Mouse (Mus musculus): ENCODE measurements around the gene Rgs6. TPM values are rescaled to one million over a fixed set of nuclear protein-coding genes. Genes with fewer than 3 reads are reported as not detected.
A peak's percentile ranks its signal among the peaks of the same experiment; 100 is the strongest.

Rgs6 gene
- total RNA-seq, 2 experiments from 2014 or later = 13.7 to 15.8 TPM

DNA sequence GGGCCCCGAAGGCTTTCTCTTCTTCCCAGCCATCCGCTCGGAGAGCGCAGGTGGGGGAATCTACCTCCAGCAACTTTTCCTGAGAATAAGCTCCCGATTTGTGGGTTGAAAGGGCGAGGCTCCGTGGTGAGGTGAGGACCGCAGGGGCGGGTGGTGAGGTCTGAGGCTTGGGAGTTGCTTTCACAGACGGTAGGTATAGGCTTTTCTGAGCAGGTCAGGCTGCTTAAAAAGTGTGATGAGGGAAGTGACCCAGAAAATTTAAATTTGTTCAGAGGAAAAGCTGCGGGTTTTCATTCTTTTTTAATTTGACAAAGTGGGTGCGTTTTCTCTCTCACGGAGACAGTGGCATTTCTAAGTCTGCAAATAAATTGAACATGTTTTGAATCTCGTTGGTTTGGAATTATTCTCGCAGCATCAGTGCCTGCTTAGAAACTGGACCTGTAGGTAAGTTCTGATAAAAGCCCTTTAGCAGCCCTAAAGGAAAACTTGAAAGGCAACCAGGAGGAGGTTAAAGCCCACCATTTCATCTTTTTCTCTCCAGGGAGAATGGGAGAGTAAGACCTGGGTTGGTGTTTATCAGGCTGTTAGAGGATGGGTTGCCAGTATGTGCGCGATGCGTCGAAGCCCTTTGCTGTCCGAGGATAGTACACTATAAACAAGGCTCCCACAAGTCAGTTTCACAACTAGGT is 29.7 kb downstream of the Rgs6 start:
- no peak for DNase-seq
- intact Hi-C loops (cut with DNase I) = loop anchor here (10.0 kb wide), 2 partner anchors 327 to 397 kb away; no protein-coding TSS in a partner anchor

DNA sequence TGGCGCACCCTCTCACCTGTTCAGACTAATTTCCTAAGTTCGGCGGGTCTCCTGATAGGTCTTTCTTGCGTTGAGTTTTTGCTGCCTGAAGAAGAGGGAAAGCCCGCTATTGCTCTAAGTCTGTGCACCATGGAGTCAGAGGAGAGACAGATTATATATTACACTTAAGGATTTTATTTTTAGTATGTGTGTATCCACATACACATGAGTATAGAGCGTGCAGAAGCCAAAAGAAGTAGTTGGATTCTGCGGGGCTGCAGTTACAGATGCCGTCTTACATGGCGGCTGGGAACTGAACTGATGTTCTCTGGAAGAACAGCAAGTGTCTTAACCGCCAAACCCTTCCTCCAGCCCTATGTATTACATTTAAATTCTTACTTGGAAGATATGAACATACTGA is 52.3 kb downstream of the Rgs6 start:
- DNase-seq = no peak
- intact Hi-C loops (cut with DNase I) = no loop called here

DNA sequence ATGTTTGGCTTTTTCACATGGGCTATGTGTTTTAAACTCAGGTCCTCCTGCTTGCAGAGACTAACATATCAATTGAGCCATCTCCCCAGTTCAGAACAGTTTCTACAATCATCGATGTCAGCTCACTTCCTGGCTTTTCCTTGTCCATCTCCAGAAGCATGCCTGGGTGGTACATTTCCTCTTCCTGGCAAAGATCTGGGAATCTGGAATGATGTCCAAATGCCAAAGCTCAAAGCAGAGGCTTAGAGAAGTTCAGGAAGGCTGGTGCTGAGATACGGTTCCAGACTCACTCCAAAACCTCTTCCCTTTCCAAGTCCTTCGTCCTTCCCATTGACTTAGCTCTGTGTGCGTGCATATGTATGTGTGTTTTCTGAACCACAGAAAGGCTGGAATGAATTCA is 59.8 kb downstream of the Rgs6 start:
- DNase-seq = no peak
- intact Hi-C loops (cut with DNase I) = no loop called here

DNA sequence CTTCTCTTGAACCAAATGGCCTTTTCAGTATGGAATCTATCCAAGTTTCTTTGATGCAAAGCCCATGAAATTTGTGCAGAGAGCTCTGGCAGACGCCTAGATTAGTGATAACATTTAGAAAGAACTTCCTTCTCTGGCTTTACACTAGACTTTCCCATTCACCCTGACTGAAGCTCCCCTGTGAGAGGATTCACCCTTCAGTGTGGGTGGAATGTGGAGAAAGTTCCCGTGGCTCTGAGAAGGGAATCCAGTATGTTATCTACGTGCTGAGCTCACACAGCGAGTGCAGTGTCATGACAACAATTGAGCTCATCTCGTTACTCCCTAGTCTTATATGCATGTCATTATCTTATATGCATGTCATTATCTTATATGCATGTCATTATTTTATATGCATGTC is 61.9 kb downstream of the Rgs6 start:
- no peak for DNase-seq
- intact Hi-C loops (cut with DNase I) = no loop called here

DNA sequence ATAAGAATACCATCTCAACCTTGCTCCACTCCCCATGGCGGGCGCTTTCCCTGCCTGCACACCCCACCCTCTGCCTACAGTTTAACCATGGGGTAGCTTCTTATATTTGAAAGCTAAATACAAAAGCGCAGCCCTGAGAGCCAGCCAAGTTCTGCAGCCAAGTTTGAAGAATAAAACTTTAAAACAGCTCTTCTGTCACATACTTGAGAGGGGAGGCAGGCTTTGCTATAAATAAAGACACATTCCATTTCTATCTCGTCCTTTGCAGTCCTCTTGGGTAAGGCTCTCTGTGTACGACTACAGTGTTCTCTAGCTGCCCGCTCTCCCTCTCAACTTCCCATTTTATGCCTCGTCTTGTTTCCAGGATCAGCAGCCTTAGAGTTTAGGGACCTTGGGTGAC is 76.5 kb downstream of the Rgs6 start:
- intact Hi-C loops (cut with DNase I) = no loop called here
- DNase-seq = peak in 1 of 2 experiments; percentile 16

DNA sequence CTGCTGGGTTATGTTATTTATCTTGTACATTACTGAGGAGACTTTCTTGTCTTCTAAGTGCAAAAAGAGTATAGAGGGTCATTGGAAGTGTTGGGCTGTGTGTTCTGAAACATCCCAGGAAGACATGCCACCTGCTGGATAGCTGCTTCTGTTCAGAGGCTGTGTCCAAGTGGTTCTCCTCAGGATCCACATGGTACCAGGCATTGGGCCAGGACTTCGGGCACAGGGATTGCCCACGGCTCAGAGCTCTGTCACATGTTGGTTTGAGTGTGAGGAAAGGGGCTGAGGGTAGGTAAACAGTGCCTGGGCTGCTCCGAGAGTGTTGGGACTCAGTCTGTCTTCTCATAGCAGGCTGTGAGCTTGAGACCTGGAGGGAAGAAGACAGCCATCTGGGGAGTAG is 79.3 kb downstream of the Rgs6 start:
- intact Hi-C loops (cut with DNase I) = no loop called here
- peak; percentile 3 to 18 for DNase-seq

DNA sequence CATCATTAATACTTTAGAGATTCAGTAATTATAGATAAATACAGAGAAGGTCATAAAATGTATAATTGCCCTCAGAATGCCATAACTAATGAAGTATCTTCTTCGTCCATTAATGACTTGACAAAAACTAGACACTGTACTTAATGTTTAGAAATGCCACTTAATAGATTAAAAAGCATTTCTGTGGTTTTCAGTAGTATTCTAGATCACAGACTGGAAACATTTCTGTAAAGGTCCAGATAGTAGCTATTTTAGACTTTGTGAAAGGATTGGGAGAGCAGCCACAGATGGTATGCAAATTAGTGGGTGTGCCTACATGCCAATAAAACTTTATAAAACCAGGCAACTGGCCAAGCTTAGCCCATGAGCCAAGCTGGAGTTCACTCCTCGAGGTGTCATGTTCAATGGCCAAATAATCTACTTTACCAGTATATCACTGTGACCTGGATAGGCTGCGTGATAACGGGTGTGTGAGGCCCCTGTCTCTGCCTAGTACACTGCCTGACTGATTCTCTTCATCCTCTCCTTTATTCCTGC is 82.2 kb downstream of the Rgs6 start:
- intact Hi-C loops (cut with DNase I) = no loop called here
- DNase-seq = peak in 1 of 2 experiments; percentile 28

DNA sequence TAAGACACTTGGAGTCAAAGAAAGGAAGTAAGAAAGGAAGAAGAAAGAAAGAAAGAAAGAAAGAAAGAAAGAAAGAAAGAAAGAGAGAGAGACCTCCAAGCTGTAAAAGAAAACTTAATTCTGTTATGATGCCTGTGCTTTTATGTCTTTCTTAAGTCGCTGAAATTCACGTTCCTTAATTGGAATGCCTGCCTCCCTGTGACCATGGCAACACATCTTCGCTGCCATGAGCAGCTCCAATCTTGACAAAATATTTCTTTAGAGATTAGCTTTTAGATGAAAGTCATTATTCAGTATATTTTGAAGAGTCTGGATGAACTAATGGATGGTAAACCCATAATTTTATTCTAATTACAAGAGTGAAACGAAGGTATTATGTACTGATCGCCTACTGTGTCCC is 83.5 kb downstream of the Rgs6 start:
- no peak for DNase-seq
- intact Hi-C loops (cut with DNase I) = no loop called here

DNA sequence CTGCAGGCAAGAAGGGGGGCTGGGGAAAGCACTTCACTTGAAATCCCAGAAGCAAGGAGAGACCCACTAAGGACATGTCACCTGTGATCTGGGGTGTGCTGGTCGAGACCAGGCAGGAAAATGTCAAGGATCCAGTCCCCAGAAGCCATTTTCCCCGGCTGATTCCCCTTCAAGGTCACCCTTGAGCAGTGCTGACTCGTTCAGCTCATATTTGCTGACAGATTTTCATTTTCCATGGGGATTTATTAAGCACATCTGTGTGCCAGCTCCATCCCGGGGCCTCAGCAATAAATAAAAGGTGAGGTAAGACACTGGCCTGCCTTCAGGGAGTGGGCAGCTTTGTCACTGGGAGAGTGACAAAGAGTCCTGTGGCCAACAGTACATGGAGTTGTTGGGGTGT is 87.0 kb downstream of the Rgs6 start:
- intact Hi-C loops (cut with DNase I) = no loop called here
- DNase-seq = no peak

DNA sequence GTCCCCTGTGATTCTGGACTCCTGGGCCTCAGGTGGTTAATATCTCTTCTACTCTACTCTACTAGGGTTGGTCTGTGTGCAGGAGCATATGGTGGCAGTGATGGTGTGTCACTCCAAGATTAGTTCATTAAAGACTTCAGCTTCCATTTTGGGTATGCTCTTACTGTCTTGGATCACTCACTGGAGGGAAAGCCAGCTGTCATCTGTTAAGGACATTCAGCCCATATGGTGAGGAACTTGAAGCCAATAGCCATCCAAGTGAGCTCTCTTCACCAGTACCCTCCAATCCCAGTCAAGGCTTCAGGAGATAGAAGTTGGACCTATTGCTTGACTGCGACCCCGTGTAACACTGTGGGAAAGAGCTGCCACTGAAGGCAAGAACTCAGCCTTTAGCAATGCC is 98.9 kb downstream of the Rgs6 start:
- intact Hi-C loops (cut with DNase I) = no loop called here
- no peak for DNase-seq

DNA sequence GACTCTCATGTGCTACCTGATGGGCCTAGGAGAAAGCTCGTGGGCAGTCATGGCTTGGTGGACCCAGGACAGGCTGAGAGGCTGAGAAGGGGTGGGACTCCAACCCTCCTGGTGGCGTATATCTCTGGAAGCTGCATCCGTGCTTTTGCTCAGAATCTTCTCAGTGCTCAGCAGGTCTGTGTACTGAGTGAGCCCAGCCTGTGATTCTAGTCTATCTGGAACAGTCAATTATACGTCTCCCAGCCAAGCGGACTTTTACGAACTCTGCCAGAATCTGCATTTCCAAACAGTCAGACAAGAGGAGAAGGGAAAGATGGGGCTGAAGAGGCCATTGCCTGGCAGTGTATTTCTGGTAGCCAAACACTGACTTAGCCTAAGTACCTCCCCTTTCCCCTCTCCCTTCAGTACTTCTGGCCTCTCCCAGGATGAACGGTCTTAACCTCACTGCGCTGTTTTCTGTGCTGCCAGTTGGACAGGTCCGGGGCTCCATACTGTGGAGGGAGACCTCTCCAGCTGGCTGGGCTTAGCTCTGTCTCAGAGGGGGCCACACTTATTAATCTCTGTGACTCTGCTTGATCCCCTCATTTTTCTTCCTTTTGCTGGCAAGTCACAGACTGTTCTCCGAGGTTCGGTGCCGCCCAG is 110.9 kb downstream of the Rgs6 start:
- no peak for DNase-seq
- intact Hi-C loops (cut with DNase I) = no loop called here

DNA sequence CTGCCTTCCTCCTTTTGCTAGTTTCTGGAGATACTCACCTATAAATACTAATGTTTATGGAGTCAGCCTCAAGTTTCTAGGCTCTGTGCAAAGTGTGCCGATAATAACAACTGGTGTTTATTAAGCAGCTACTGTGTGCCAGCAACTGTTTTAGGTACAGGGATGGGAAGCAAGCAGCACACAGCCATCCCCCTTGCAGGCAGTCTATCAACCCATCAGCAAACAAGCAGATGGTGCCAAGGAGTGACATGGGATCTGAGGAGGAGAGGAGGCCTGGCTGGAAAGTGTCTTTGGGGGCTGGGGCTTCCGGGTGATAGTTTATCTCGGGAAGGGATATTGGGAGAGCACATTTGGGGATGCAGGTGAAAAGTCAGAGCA is 111.4 kb downstream of the Rgs6 start:
- no peak for DNase-seq
- intact Hi-C loops (cut with DNase I) = no loop called here

DNA sequence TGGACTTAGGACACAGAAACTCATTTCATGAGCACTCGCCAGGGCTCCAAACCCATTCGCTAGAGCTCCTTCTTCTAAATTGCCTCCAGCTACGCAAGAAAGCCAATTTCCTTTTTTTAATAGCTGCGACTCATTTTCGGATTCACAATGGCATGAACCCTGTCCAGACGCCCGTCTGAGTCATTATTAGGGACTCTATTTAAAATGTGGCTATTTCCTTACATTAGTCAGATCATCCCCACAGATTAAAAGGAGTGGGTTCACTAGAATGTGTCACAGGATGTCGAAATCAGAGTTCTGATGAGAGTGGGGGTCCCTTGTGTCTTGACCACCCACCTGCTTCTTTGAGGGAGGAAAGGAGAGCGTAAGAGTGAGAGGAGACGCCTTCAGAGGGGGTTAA is 112.1 kb downstream of the Rgs6 start:
- intact Hi-C loops (cut with DNase I) = loop anchor here (2.0 kb wide), 1 partner anchor 319 kb away; no protein-coding TSS in a partner anchor
- DNase-seq = no peak

DNA sequence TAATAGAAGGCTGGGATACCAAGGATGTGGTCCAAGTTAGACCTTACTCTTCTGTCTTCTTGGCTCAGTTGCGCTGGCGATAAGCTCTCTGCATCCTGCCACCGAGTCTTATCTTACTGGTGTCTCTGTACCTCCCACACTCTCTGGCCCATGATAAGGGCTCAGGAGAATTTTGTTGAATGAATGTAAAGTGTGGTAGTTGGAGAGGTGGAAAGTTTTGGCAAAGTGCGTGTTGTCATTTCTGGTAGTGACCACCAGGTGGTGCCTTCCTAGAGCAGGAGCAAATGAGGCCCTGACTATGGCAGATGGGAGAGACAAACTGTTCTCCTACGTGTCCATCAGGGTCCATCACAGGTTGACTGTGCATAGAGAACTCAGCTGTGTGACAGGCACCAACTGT is 112.7 kb downstream of the Rgs6 start:
- peak; percentile 32 to 59 for DNase-seq

DNA sequence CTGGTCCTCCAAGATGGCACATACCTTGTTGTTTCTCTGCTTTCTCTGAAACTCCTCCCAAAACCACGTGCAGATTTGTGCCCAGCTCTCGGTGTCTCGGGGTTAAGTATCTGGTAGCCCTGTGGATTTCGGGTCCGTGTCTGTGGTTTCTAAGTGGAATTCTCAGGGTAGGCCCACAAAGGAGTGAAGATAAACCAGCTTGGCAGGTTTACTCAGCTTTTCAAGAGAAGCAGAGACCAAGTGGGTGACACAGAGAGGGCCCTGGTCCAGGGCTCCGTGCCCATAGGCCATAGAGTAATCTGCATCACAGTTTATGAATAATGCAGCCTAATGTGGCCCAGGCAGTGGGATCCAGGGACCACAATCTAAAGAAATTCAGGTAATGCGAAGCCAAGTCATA is 113.3 kb downstream of the Rgs6 start:
- intact Hi-C loops (cut with DNase I) = loop anchor here (1.0 to 2.0 kb wide), 3 partner anchors 204 to 317 kb away; no protein-coding TSS in a partner anchor
- DNase-seq = no peak

More for the DNA sequence above, 112.7 kb downstream of the Rgs6 start:
- intact Hi-C loops (cut with DNase I) = loop anchor here (1.0 to 2.0 kb wide), 3 partner anchors 204 to 318 kb away; no protein-coding TSS in a partner anchor

DNA sequence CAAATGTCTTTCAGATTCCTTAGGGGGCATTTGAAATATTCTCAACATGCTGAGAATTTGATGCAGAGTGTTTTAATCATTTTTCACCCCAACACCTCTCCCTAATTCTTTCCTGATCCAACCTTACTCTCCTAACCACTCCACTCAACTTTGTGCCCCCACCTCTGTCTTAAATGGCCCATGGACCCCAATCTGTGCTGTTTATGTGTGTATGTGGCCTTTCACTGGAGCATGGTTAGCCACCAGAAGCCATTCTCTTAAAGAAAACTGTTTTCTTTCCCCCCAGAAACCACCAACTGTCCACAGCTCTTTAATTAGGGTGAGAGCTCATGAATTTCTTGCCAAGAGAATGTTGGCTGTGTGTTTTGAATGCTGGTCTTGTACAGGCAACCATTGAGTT is 122.3 kb downstream of the Rgs6 start:
- DNase-seq = no peak
- intact Hi-C loops (cut with DNase I) = no loop called here

DNA sequence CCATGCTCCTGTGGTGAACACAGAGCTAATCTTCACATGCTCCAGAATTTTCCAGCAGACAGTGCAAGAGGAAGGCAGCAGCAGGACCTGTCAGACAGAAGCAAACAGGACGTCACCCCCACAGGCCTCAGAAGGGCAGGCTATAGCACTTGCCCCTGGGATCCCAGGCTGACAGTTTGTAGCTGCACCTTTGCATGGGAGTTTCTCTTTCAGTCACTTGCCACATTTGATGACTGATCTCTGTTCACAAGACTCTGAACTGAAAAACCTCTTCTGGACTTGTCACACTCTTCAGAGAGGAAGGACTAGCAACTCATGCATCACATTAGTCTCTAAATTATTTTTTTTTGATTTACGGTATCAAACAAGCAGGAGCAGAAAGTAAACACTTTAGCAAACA is 126.2 kb downstream of the Rgs6 start:
- intact Hi-C loops (cut with DNase I) = no loop called here

DNA sequence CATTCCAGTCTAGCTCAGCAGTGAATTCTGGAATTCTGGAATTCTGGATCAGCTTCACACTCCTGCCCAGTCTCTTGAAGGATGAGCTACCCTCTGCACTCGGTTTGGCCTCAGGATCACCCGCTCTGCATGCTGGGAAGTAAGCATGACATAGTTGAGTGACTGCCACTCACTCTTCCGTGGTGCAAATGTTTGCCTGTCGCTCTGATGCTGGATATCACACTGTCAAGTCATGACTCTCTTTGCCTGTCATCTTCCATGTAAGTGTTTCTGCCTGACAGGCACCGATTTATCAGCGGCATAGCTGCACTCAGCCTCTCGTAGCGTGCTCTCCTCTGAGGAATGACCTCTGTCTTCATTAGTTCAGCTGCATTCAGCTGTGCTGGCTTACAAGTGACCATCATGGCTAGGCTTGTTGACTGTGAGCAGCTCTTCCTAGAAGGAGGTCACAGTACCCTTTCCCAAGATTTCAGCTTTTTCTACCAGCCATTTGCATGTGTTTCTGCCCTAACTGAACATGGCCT is 135.0 kb downstream of the Rgs6 start:
- intact Hi-C loops (cut with DNase I) = no loop called here
- DNase-seq = peak in 1 of 2 experiments; percentile 5

More for the DNA sequence above, 126.2 kb downstream of the Rgs6 start:
- no peak for DNase-seq

DNA sequence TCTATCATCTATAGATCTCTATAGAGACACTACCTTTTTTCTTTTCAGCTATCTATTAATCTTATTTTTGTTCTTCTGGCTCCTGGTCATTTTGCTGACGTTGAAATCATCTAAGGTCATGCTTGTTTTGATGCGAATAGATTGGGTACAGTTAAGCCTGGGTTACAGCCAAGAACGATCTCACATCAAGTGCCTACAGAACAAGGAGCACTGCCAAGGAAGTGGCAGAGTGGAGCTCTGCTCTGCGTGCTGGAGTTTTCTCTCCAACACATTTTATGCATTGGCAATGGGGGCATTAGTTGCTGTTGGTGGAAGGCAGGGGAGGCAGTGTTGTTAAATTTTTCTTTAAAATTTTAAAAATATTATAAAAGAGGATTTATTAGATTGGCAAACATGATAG is 138.2 kb downstream of the Rgs6 start:
- no peak for DNase-seq
- intact Hi-C loops (cut with DNase I) = no loop called here

DNA sequence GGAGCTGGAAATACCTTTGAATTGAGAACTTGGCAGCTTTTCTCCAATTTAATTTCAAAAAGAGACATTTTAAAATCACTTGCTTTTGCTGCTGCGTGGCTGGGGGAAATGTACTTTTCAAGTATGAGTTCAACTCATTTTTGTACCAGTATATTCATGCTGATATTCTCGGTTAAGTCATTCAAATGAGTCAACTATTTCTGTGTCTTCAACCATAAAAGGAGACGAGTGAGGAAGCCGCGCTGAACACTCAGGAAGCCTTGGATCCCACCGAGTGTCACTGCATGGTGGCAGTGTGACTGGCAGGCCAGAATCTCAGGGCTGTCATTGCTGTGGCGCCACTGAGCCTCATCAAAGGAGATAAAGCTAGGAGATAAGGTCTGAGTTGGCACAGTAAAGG is 143.5 kb downstream of the Rgs6 start:
- intact Hi-C loops (cut with DNase I) = no loop called here
- DNase-seq = no peak

DNA sequence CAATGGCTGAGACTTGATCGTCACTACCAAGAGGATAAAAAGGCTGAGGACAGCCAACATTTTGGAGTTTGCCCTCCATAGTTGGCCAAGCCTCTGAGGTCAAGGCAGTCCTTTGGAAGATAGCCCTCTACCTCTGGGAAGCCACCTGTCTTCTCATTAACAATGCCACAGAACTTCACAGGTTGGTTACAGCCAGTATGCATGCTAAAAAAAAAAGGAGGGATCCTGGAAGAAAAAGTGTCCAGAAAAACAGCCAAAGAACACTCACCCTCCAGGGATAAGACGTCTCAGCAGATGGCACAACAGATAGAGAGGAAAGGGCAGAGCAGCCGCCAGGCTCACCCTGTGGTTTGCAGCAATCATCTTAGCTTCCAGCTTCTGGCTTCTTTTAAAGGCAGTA is 154.9 kb downstream of the Rgs6 start:
- intact Hi-C loops (cut with DNase I) = no loop called here
- no peak for DNase-seq

DNA sequence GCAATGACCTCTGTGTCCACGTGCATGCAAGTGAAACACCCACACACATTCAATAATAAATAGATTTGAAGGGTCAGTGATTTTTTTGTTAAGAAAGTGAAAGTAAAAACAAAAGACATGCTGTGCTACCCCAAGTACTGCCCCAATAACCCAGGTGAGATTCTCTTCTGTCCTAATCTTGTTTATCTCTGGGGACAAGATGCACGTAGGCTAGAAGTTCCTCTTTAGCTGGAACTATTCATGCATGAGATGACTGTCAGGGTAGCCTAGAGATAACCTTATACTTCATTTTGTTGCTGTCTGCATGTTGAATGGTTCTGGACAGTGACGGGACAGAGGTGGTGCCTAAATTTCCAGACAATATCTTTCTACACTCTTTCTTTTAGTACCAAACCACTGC is 155.9 kb downstream of the Rgs6 start:
- no peak for DNase-seq
- intact Hi-C loops (cut with DNase I) = no loop called here

All from heart, postnatal 14 days (tissue).